Mouse (Mus musculus) natural killer cell, adult 2 months (primary cell): ENCODE measurements at regions not wholly inside any gene's neighbourhood (a gene's known extent, or its start where the extent isn't known, plus 50 kb on each side); places are given as distances from the start of the nearest gene placed in this dataset.

Experiments
- DNase-seq, 2 experiments: peaks; one replicate each; pipeline ENCODE4 v3.0.0; 2022; ENCODE audit warnings: low spot score in 2 of 2

DNA sequence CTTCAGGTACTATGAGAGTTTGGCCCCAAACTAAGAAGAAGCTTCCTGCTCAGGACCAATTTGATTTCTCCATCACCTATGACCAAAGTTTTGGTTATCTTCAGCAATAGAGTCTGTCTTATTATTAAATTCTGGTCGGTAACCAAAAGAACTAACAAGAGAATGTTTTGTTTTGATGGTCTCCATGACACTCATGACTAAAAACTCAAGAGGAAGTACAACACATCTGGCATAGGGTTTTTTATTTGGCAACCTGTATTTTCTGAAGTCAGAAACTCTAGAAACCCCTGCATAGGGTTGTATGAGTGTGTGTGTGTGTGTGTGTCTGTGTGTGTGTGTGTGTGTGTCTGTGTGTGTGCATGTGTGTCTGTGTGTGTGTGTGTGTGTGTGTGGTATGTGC is 310.5 kb downstream of the Ptprc start:
- DNase-seq, result no peak

DNA sequence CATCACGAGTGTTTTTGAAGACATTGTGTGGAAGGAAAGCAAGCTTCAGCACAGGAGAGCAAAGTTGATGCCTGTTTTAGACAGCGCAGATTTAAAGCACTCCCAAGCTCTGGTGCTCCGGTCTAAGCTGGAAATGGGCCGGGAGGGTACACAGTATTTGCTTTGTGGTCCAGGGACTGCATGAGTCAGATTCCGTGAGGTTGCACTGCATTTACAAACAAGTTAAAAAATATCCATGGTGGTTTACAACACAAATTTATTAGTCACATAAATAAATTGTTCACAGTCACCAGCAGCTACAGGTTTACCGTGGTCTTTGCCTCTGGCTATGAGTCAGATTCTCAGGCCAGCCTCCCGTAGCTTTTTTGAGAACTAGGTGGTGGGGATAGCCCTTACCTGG is 312.0 kb downstream of the Ptprc start:
- DNase-seq, result no peak

DNA sequence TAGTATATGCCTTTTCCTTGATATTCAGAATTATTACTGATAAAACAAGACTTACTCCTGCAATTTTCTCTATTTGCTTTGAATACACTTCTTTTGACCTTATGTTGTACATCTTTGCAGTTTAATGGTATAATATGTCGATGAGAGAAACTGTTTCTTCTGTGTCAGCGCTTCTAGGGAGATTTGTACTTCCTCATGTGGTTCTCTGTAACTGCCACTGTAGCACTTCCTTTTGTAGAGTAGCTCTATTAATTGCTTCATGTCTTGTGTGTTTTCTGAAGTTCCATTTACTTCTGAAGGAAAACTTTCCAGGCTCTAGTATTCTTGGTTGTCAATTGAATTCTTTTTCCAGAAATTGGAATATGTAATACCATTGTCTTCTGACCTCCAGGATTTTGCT is 323.2 kb downstream of the Ptprc start:
- DNase-seq, result no peak

GRCm38 (mm10) chr1:137847311-137847923 is 328.1 kb downstream of the Ptprc start:
- no peak for DNase-seq

GRCm38 (mm10) chr1:137846857-137847256 is 328.7 kb downstream of the Ptprc start:
- no peak for DNase-seq

- no peak for DNase-seq
Measured at GRCm38 (mm10) chr1:137840531-137840930, 335.0 kb downstream of the Ptprc start.

- no peak for DNase-seq
Measured at GRCm38 (mm10) chr1:137839703-137840102, 335.8 kb downstream of the Ptprc start.

DNA sequence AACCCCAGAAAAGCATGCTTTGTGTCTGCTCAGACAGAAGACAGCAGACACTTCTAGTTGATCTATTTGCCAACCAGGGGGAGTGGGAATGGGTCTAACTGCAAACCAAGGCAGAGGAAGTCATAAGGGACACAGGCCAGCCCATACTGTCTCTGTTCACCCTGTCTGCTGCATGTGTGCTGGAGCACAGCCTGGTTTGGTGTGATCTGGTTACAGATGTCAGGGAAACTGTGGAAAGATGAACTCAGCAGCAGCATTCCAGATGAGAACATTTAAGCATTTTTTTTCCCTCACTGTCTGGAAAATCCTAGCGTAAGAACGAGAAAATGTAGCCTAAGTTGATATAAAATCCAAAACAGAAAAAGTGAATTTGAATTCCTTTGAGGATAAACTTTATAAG is 336.2 kb downstream of the Ptprc start:
- no peak for DNase-seq

- no peak for DNase-seq
Measured at GRCm38 (mm10) chr1:137838357-137838756, 337.2 kb downstream of the Ptprc start.

GRCm38 (mm10) chr1:137833535-137833934 is 342.0 kb downstream of the Ptprc start:
- DNase-seq, result no peak

- no peak for DNase-seq
Measured at GRCm38 (mm10) chr1:137831284-137831683, 344.2 kb downstream of the Ptprc start.

DNA sequence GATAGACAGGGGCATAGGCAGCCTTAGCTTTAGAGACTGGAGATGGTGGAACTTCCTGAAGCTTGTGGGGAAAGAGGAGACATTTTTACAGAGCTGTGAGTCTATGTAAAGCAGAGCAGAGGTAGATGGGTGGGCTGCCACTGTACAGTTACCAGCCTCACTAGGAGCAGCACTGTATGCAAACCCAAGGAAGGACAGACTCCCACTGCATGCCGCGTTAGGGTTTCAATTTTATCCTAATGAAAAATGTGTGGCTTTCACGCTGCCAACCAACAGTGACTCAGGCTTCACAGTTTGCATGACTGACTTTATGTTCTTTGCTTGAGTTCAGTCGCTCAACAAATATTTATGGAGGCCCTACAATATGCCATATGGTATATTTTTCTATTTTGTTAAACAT is 348.1 kb downstream of the Ptprc start:
- no peak for DNase-seq

- no peak for DNase-seq
Measured at GRCm38 (mm10) chr1:137815401-137815888, 360.1 kb downstream of the Ptprc start.

DNA sequence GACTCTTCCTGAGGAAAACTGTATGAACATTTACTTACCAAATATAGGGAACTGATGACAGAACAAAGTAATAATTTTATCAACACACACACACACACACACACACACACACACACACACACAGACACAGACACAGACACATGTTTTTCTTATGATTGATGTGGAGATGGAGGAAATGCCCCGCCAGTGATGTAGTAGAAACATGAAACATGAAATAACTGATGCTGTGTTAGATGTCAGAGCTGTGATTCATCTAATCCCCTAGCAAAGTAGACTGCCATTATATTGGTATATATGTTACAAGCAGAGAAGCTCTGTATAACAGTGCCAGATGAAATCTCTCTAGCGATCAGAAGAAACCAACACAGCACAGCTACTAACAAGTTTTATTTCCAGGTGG is 361.0 kb downstream of the Ptprc start:
- DNase-seq, result no peak

GRCm38 (mm10) chr1:137813716-137814115 is 361.8 kb downstream of the Ptprc start:
- DNase-seq, result no peak

DNA sequence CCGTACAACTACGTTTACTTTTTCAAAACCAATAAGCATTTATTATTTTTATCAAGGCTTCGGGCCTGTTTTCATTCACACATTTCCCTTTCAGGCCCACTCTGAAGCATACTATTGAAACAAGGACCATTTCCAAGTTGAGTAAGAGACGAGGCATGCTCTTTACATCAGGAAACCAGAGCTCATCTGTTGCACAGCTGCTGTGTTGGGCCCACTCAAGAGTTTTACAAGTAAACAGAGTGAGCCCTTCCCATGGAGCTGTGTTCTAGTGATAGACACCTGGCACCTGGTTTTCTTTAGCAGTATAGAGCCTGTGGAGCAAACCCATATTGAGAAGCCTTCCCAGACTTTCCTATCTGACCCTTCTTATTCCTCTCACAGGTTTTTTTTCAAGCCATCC is 363.5 kb downstream of the Ptprc start:
- no peak for DNase-seq

- DNase-seq, result peak; percentile 9 to 14
Measured at GRCm38 (mm10) chr1:137806742-137807141, 368.8 kb downstream of the Ptprc start.

- DNase-seq, result no peak
Measured at GRCm38 (mm10) chr1:137806252-137806651, 369.3 kb downstream of the Ptprc start.

DNA sequence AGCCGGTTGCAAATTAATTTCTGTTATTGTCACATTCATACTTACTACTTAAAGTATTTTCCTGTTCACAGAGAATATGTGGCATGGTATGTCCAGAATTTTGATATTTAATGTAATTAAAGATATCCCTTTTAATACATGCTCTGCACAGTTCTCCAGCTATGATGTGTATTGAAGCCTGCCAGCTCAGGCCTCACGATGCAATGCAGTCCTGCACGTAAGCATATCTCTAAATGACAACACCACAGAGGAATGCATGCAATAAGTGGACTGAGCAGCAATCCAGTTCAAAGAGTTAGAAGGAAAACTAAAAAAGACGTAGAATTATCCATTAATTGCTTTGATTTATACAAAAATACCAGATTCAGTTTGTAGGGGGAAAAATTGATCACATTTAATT is 373.4 kb downstream of the Ptprc start:
- no peak for DNase-seq

DNA sequence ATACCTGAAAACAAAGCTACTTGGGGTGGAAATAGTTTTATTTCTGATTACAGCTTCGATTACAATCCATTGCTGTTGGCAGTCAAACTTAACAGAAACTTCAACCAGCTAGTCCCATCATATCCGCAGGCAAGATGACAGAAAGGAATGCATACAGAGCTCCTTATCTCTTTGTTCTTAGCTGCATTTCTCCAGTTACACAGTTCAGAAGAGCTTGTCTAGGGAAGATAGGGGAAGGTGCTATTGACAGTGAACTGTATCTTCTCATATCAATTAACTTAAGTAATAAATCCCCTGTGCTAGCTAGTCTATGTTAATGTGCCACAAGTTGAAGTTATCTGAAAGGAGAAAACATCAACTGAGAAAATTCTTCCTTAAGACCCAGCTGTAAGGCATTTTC is 374.8 kb downstream of the Ptprc start:
- DNase-seq, result no peak

DNA sequence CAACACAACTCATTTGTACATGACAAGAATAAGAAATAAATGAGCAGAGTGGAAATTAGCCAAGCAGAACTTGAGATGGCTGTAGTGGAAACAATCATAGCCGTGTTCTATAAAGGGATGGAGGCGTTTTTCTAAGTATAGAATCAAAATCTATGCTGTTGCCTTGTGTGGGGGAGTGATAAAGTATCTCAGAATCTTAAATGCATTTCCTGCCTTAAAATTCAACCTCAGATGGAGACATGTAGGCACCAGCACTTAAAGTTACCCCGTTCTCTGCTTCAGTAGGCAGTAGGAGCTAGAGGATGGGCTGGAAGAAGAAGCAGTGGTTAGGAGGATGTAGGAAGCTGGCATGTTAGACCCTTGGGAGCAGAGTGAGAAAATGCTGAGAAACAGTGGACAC is 386.7 kb downstream of the Ptprc start:
- DNase-seq, result no peak

- DNase-seq, result no peak
Measured at GRCm38 (mm10) chr1:137786653-137787052, 388.9 kb downstream of the Ptprc start.

DNA sequence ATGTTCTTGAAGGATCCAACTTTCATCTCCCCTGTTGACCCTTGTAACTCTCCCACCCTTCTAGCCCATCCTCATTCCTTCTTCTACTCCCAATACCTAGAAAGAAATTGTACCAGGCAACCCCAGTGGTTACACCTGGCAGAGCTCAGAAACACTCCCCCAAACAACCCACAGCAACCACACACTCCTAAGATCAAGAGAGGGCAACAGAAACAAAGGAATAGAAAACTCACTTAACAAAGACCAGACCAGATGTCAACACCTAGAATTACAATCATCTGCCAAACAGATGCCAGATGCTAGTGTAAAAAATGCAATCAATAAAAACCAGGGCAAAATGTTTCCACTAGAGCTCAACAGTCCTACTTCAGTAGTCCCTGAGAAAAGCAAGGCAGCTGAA is 400.9 kb downstream of the Ptprc start:
- DNase-seq, result no peak

- DNase-seq, result no peak
Measured at GRCm38 (mm10) chr1:137760797-137761196, 414.7 kb downstream of the Ptprc start.
